8 mouse cellular contexts compared by ENCODE assay signal in genomic region chr17:57087049-57087832, GRCm38 (mm10). TPM values are rescaled to one million over a fixed set of nuclear protein-coding genes. Genes with fewer than 3 reads are reported as not detected.
DNase-seq lines count a peak whose midpoint lies in the region; ATAC-seq and TF ChIP-seq lines count a peak whose summit lies in the region.

TSS of gene Tubb4a (minus strand) at chr17:57087782.

- no peaks in the 10 kb centered on the region for H3K4me1 ChIP-seq in kidney, adult 2 months (ENCODE audit: control insufficient read depth, insufficient read depth, low read length)
- peaks cover 7% of the 10 kb centered on the region for H3K4me1 ChIP-seq in embryonic facial prominence, embryonic 12.5 days
- peaks cover 6% of the 10 kb centered on the region for H3K4me1 ChIP-seq in heart, embryonic 16.5 days (ENCODE audit: control insufficient read depth, insufficient read depth, low read length)
- peaks cover 5% of the 10 kb centered on the region for H3K4me1 ChIP-seq in lung, embryonic 16.5 days (replicated peaks; ENCODE audit: control insufficient read depth, insufficient read depth, low read length)

- DNase-seq in kidney, adult 2 months = no peak
- no peak for DNase-seq in kidney, postnatal 25 days
- DNase-seq in layer of hippocampus, postnatal 14 days (ENCODE audit: low spot score in 2 of 2) = peak; percentile 76 to 88
- DNase-seq in right cerebral cortex, adult 2 months (ENCODE audit: low spot score in 2 of 2) = peak; percentile 84 to 86

- no peaks in the 10 kb centered on the region for H3K9me3 ChIP-seq in embryonic facial prominence, embryonic 12.5 days
- H3K9me3 ChIP-seq in heart, embryonic 16.5 days (replicated peaks; ENCODE audit: control insufficient read depth, low read length) = no peaks in the 10 kb centered on the region
- no peaks in the 10 kb centered on the region for H3K9me3 ChIP-seq in lung, embryonic 16.5 days (ENCODE audit: control insufficient read depth, low read length)

- no peak within 1 kb of the TSS for H3K27ac ChIP-seq in kidney, adult 2 months (ENCODE audit: insufficient read depth, low read depth, low read length)
- H3K27ac ChIP-seq in embryonic facial prominence, embryonic 12.5 days = no peak within 1 kb of the TSS
- H3K27ac ChIP-seq in heart, embryonic 16.5 days (ENCODE audit: low read length) = no peak within 1 kb of the TSS
- H3K27ac ChIP-seq in lung, embryonic 16.5 days (ENCODE audit: low read length) = no peak within 1 kb of the TSS

- peak; percentile 76 for ATAC-seq in embryonic facial prominence, embryonic 12.5 days (ENCODE audit: insufficient number of reproducible peaks, insufficient read depth, low FRiP score, low TSS enrichment)
- peak; percentile 68; the same call in 1 of the 2 replicates for ATAC-seq in heart, embryonic 16.5 days (replicated peaks; ENCODE audit: extremely low read depth, insufficient read depth, low FRiP score)
- ATAC-seq in lung, embryonic 16.5 days (ENCODE audit: low read depth) = peak; percentile 64
- no peak for ATAC-seq in erythroid progenitor cell, adult 5-6 weeks (replicated peaks; ENCODE audit: low FRiP score, poor library complexity, severe bottlenecking)

- peak within 1 kb of the TSS; percentile 20; the same call in 1 of the 2 replicates for H3K4me3 ChIP-seq in kidney, adult 2 months (ENCODE audit: insufficient read depth, low read depth, low read length)
- peak within 1 kb of the TSS; percentile 35 for H3K4me3 ChIP-seq in embryonic facial prominence, embryonic 12.5 days
- peak within 1 kb of the TSS; percentile 41 for H3K4me3 ChIP-seq in heart, embryonic 16.5 days (ENCODE audit: low read length)
- peak within 1 kb of the TSS; percentile 37 for H3K4me3 ChIP-seq in lung, embryonic 16.5 days (ENCODE audit: low read length)

- H3K9ac ChIP-seq in embryonic facial prominence, embryonic 12.5 days = peak within 1 kb of the TSS; percentile 19
- H3K9ac ChIP-seq in heart, embryonic 16.5 days (ENCODE audit: low read length) = peak within 1 kb of the TSS; percentile 47; the same call in 1 of the 2 replicates
- H3K9ac ChIP-seq in lung, embryonic 16.5 days (ENCODE audit: low read length) = peak within 1 kb of the TSS; percentile 50

- no peak for TF ChIP-seq CTCF in kidney, adult 2 months (conservative IDR thresholded peaks at IDR 0.05; ENCODE audit: insufficient read depth, insufficient read length, low read depth, low read length)

- no peaks in the 10 kb centered on the region for H3K27me3 ChIP-seq in kidney, adult 2 months (replicated peaks; ENCODE audit: control insufficient read depth, insufficient read depth, low read length)
- peaks cover 25% of the 10 kb centered on the region for H3K27me3 ChIP-seq in embryonic facial prominence, embryonic 12.5 days
- peaks cover 16% of the 10 kb centered on the region for H3K27me3 ChIP-seq in heart, embryonic 16.5 days (ENCODE audit: control insufficient read depth, insufficient read depth, low read length)
- no peaks in the 10 kb centered on the region for H3K27me3 ChIP-seq in lung, embryonic 16.5 days (ENCODE audit: control insufficient read depth, insufficient read depth, low read depth, low read length)

- no peaks in the 10 kb centered on the region for H3K36me3 ChIP-seq in kidney, adult 2 months (ENCODE audit: control insufficient read depth, insufficient read depth, low read length)
- H3K36me3 ChIP-seq in embryonic facial prominence, embryonic 12.5 days = no peaks in the 10 kb centered on the region
- H3K36me3 ChIP-seq in heart, embryonic 16.5 days (ENCODE audit: control insufficient read depth, insufficient read depth) = no peaks in the 10 kb centered on the region
- H3K36me3 ChIP-seq in lung, embryonic 16.5 days (ENCODE audit: control insufficient read depth, insufficient read depth, low read length) = no peaks in the 10 kb centered on the region

- WGBS in kidney, adult 2 months = 3% methylated on average over 31 of the region's 31 CpGs
- under 1% methylated on average over 31 of the region's 31 CpGs for WGBS in embryonic facial prominence, embryonic 12.5 days
- 2% methylated on average over 31 of the region's 31 CpGs for WGBS in heart, embryonic 16.5 days
- WGBS in lung, embryonic 16.5 days = 1% methylated on average over 31 of the region's 31 CpGs

- H3K4me2 ChIP-seq in embryonic facial prominence, embryonic 12.5 days (replicated peaks) = peak within 1 kb of the TSS; percentile 51
- H3K4me2 ChIP-seq in heart, embryonic 16.5 days (ENCODE audit: low read depth, low read length) = peak within 1 kb of the TSS; percentile 63
- peak within 1 kb of the TSS; percentile 53 for H3K4me2 ChIP-seq in lung, embryonic 16.5 days (ENCODE audit: low read depth, low read length)

- TF ChIP-seq POLR2A in kidney, adult 2 months (IDR thresholded peaks at IDR 0.05; ENCODE audit: low read depth, low read length) = no peak

RNA-seq across cellular contexts. Expression of gene Tubb4a, which starts in this region (rescaled TPM):
- 2.1 and 2.9 TPM in 2 replicates for polyA plus RNA-seq in kidney, adult 2 months (2012; rRNA removed)
- 31.9 and 35.5 TPM in 2 replicates for polyA plus RNA-seq in embryonic facial prominence, embryonic 12.5 days (2016; fragmentation: Nextera tagmentation; extraction: Ambion mirVana)
- 5.7 and 6.9 TPM in 2 replicates for polyA plus RNA-seq in heart, embryonic 16.5 days (2015; fragmentation: Nextera tagmentation; extraction: Ambion mirVana)
- 100 to 1,000 TPM; 714 to 754 TPM for total RNA-seq in layer of hippocampus, postnatal 14 days (2021)
- polyA plus RNA-seq in lung, embryonic 16.5 days (2015; fragmentation: Nextera tagmentation; extraction: Ambion mirVana) = 12.3 and 15.0 TPM in 2 replicates
- 1.4 TPM in 1 of 2 replicates, not detected in the other for total RNA-seq in erythroid progenitor cell, adult 5-6 weeks (2015; ENCODE audit: low replicate concordance)
- total RNA-seq in erythroid progenitor cell, adult 5-6 weeks (2017; ENCODE audit: low replicate concordance) = not detected in 2 replicates

Comparison
In these comparisons a context has a peak if more than half of its experiments do, and no peak if none do; other contexts are left out.
1. RNA of gene Tubb4a (total RNA-seq): 714 to 754 TPM in layer of hippocampus, postnatal 14 days; 1.4 TPM in erythroid progenitor cell, adult 5-6 weeks; every median in the first group is over 100 times any median in the second.
2. DNase-seq: peak in layer of hippocampus, postnatal 14 days (2 of 2) and right cerebral cortex, adult 2 months (2 of 2); none in kidney, adult 2 months (single experiment) and kidney, postnatal 25 days (0 of 2).
3. Peak in every context shown above with its lines, with median percentiles within 50 percentile points of each other: H3K4me3 ChIP-seq, H3K4me2 ChIP-seq and H3K9ac ChIP-seq.